Mouse (Mus musculus) T-helper 2 cell (primary cell): ENCODE measurements at regions not wholly inside any gene's neighbourhood (a gene's known extent, or its start where the extent isn't known, plus 50 kb on each side); places are given as distances from the start of the nearest gene placed in this dataset.

Experiments
- in situ Hi-C: fragments of 300-600 bp; cut with MboI, MseI; formaldehyde crosslinking; loops from one replicate; pipeline ENCODE4 v1.15.1; 2025; ENCODE audit warnings: high pct_unique_total_duplicates

- in situ Hi-C loops, result loop anchor here (10.0 kb wide), 1 partner anchor 1563 kb away; no protein-coding TSS in a partner anchor
Observed at GRCm38 (mm10) chr1:69227864-69228263, 120.0 kb upstream of the Erbb4 start.

- in situ Hi-C loops, result no loop called here
Observed at GRCm38 (mm10) chr1:69212896-69213500, 105.1 kb upstream of the Erbb4 start.

- in situ Hi-C loops, result no loop called here
Observed at GRCm38 (mm10) chr1:69202745-69203144, 94.9 kb upstream of the Erbb4 start.

- in situ Hi-C loops, result no loop called here
Observed at GRCm38 (mm10) chr1:69165202-69165601, 57.3 kb upstream of the Erbb4 start.
